Mouse (Mus musculus) layer of hippocampus, postnatal 10 days (tissue): ENCODE measurements around the gene Rdh16f1. TPM values are rescaled to one million over a fixed set of nuclear protein-coding genes. Genes with fewer than 3 reads are reported as not detected.
A peak's percentile ranks its signal among the peaks of the same experiment; 100 is the strongest.

Experiments used
- DNase-seq, 2 experiments: peaks; one replicate each; pipeline ENCODE4 v3.0.0; 2021; ENCODE audit warnings: low spot score in 2 of 2
- long read RNA-seq: library from polyadenylated mRNA; stranded (forward); transcript quantifications from one replicate; pipeline ENCODE4 v2.0.0, GENCODE M21; 2023
- total RNA-seq, 2 experiments: library from RNA; stranded (reverse); gene quantifications; 2 replicates each; pipeline ENCODE4 v1.2.3; 2021

The Rdh16f1 gene
- under 1 TPM in 1 of 2 experiments, not detected in 1; 0.23 TPM for total RNA-seq
- long read RNA-seq, partial matches to known transcripts, result 0 of 1 reads
- long read RNA-seq, other reads (novel, unspliced or antisense), result 1 of 1 reads

DNA sequence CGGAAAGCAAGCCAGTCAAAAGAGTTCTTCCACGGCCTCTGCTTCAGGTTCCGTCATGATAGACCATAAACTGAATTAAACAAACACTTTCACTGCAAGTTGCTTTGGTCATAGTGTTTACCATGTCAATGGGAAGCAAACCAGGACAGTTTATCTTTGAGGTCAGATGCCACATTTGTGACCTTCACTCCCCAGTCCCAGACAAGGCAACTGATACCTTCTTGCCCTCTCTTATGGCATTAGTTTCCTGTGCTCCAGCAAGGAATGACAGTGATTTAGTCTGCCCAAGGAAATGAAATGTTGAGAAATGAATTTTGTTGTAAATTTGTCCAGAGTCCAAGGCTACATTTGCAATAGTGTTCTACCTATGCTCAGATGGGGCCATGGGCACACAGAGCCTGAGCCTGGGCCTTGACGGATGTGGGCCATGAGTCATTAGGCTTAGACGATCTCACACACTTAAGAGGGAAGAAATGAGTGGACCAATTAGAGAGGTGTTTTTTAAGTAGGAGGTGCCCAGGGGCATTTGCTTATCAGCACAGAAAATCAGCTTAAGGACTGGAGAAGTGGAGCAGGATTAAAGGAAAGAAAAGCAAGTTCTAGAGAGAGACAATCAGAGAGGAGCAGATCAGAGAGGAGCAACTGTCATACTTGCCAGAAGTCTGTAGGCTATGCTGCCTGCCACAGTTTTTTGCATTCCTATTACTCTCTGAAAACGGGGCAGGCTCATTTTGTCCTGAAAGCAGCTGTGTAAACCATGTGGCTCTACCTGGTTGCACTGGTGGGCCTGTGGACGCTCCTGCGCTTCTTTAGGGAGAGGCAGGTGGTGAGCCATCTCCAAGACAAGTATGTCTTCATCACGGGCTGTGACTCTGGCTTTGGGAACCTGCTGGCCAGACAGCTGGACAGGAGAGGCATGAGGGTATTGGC lies at the start of gene Rdh16f1, which contains the start of gene Rdh1:
TSS of gene Rdh16f1 (plus strand) at position 607 of the 930 bp plus-strand sequence.
TSS of gene Rdh1 (plus strand) at position 541 of the 930 bp plus-strand sequence.
- no peak for DNase-seq

DNA sequence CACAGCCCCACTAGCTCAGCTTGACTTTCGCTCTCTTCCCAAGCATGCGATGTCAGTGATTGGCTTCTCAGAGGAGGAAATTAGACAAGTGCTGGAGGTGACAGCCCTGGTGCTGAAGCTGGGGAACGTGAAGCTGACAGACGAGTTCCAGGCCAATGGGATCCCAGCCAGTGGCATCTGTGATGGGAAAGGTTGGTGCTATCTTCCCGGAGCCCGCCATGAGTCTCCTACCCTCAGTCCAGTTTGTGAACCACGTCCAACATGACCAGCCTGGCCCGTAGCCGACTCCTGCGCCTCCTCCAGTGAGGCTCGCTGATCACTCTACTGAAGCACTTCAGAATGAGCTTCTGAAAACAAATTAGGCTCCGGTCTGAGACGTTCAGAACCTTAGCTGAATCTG lies 49.3 kb upstream of the Rdh16f1 start:
- DNase-seq, result no peak

DNA sequence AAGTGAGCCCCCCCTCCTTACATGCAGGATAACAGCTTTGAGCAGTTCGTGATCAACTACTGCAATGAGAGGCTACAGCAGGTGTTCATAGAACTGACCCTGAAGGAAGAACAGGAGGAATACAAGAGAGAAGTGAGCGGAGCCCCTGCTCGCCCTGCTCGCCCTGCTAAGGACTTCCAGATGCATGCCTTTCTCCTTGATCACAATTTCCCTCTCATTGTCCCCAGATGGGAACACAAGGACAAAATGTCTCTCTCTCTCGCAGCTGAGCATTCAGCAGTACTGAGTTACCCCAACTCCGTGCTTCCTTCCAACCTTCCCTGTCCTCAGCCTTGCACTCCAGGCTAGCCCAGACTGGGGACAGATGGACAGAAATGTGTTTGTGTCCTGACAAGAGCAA lies 46.9 kb upstream of the Rdh16f1 start:
- no peak for DNase-seq

GRCm38 (mm10) chr10:127721671-127722418 lies 37.7 kb upstream of the Rdh16f1 start:
- DNase-seq, result no peak

DNA sequence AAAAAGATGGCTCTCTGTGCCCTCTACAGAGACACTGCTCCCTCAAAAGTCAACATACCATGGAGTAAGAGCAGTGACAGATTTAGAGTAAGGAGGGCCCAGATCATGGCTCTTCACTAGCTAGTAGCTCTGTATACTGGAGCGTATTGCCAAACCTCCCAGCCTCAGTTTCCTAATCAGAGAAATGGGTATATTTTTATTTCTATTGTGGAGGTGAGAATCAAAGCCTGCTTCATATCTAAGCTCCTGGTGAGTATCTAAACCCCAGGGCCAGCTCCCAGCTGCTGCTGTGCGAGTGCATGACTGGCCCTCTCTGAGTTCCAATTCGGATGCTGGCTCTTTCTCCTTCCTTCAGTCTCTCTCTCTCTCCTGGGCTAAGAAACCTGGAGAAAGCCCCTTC lies 35.4 kb upstream of the Rdh16f1 start, which contains the start of gene Tac2:
TSS of gene Tac2 (plus strand) at position 301 of the 400 bp plus-strand sequence.
- DNase-seq, result no peak

GRCm38 (mm10) chr10:127725136-127725535 lies 34.5 kb upstream of the Rdh16f1 start:
- no peak for DNase-seq

DNA sequence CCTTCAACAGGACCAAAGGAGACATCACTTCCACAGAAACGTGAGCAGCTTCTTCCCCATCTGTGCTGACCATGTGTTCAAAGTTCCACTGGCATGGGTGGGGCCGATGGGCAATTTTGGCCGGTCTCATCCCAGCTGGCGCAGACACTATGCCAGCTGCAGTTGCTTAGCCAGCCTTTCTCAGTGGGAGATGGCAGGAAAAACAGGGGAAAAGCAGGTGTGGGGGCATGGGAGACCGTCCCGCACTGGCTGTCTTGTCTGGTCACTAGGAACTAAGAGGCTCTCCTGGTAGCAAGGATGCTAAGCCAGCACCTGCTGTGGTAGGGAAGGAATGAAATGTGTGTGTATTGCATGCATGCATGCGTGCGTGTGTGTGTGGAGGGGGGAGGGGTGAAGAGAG lies 31.1 kb upstream of the Rdh16f1 start:
- peak; percentile 36 to 49 for DNase-seq

DNA sequence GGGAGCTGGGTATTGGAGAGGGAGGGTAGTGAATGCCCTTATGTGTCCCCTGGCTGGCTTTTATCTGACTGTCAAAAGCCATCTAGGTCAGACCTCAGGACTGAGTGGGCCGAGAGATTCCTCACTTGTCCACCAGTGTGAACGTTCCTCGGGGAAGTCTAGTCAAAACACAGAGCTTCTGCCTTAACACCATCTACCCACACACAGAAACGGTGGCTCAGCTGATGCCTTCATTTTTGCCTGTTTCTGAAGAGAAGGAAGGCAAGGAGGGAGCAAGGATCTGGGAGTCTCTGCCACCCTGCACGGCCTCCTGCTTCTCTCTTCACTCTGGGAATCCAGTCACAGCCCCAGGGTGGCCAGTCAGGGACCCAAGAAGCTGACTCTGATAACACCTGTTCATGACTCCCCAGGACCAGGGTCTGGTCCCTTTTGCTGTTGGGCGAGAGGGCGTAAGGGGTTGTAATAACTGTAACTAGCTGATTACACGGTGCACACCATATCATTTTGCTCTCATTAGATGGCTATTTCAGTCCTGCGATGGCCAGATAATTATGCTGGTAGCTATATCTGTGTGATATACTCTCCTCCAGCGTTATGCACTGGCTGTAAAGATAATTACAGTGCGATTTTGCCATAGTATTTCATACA lies 29.2 kb upstream of the Rdh16f1 start:
- no peak for DNase-seq

DNA sequence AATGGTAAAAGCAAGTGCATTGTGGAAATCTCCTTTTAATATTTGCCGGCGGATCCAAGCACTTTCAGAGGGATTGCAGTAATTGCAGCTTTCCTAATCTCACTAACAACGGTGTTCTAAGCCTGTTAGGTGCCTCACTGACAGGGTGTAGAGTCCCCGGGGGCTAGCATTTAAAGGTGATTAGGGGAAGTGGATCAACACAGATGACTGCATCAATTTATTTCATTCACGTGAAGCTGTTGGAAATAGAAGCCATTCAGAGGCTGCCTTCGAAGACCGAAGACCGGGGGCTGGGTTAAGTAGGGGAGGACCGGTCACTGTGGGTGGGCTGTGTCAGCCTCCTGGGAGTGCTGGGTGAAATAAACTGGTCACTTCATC lies 28.7 kb upstream of the Rdh16f1 start:
- no peak for DNase-seq

DNA sequence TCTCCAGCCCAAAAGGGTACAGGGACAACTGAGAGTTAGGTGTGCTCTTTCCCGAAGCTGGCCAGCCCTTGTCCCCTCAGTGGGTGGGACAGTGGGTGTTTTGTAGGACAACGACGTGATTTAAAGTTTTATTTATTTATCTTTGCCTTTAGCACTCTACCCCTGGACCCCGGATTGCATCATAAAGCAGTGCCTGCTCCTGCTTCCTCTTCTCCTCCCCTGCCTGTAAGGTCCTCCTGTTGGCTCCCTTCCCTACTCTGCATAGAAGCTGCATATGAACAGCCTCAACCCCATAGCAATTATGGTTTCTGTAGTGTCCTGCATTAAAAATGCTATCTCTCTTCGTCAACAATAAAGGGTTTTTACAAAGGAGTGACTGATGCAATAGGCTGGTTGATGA lies 28.2 kb upstream of the Rdh16f1 start:
- no peak for DNase-seq

DNA sequence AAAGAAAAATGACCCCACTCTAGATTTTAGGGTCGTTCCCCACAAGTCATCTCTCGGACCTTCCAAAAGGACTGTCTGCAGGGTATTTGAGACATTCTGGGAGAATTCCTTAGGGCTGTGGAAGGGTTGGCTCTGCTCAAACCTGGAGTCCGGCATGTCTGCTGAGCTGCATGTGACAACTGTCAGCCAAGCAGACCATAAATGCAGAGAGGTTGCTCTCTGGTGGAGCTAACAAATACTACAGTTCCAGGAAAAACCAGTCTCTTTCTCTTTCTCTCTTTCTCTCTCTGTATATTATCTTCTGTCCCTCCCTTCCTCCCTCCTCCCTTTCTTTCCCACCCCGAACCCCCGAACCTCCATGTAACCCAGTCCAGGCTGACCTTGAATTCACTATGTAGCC lies 25.2 kb upstream of the Rdh16f1 start:
- DNase-seq, result no peak

GRCm38 (mm10) chr10:127736266-127736665 lies 23.3 kb upstream of the Rdh16f1 start:
- DNase-seq, result no peak

DNA sequence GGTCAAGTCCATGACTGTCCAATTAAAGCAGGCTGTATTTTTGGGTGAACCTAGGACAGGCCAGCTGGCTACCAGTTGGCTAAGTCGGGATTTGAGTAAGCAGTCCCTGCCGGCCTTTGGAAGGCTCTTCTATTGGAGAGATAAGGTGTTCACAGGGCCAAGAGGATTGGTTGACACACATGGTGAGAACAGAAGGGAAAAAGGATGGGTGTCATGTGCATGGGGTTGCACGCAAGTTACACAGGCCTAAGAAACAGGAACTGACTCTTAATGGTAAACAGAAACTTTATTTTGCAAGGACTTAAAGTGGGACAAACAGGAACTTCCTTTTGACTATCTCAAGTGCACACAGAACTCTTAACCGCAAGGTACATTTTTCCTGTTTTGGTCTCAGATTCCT lies 22.7 kb upstream of the Rdh16f1 start:
- no peak for DNase-seq

DNA sequence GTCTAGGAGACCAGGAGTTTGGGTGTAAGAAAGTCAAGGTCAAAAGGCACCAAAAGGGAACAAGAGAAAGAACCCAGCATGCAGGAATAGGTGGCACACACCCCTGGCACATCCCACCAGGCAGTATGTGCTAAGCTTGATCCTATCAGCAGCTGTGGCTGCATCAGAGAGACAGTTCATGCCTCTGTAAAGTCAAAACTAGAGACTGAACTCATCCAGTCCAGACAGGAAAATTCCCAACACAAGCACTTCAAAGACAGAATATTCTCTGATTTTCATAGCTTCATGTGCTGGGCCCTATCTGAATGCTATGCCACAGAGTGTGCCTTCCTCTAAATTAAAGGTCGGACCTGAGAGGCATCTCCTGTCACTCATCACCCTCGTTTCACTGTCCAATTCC lies 22.0 kb upstream of the Rdh16f1 start:
- DNase-seq, result no peak

- DNase-seq, result peak in 1 of 2 experiments; percentile 42
Measured at GRCm38 (mm10) chr10:127738151-127738882, 21.3 kb upstream of the Rdh16f1 start.

GRCm38 (mm10) chr10:127739083-127739660 lies 20.4 kb upstream of the Rdh16f1 start, which contains the start of gene Zbtb39:
Gene Zbtb39 (plus strand): TSS chr10:127739538.
- peak; percentile 73 to 89 for DNase-seq

DNA sequence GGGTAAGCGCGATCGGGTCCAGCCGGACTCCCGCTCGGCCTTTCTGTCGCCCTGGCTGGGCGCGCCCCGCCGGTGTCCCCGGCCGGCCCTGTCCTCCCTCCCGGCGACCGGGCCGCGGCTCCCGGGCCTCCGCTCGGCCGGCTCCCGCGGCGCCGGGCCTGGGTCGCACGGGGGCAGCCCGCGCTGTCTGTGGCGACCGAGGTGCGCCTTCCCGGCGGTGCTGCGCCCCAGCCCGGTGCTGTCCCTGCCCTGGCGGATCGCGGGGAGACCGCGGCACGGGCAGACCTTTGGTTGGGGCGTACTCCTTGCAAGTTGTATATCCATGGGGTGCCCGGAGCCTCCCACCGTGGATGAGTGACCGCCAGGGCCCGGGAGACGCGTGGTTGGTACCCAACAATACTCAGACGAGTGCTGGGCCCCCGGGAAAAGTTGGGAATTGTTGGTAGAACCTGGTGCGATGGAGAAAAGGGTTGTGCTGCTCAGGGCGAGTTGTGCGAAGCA lies 19.9 kb upstream of the Rdh16f1 start:
- peak in 1 of 2 experiments; percentile 36 for DNase-seq

DNA sequence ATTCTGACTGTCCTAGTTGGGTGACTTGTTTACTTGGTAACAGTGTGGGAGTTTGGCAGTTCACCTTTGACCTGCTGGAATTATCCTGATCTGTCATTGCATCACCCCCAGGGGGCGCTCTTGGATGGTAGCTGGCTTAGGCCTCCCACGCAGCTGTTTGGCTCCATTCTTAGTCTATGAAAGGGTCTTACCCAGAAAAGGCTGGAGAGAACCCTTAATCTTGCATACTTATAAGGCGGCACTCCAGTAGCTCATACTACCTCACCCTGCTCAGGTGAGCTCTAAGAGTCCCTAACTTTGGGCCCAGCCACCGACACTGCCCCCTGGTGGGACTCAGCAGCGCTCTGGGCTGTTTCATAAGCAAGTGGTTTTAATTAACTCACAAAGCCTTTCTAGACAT lies 14.9 kb upstream of the Rdh16f1 start:
- DNase-seq, result peak; percentile 47 to 59

- no peak for DNase-seq
Measured at GRCm38 (mm10) chr10:127745886-127746285, 13.7 kb upstream of the Rdh16f1 start.

GRCm38 (mm10) chr10:127747254-127747653 lies 12.3 kb upstream of the Rdh16f1 start:
- DNase-seq, result peak in 1 of 2 experiments; percentile 7
